Mouse (Mus musculus): ENCODE measurements around the gene D930007J09Rik. TPM values are rescaled to one million over a fixed set of nuclear protein-coding genes. Genes with fewer than 3 reads are reported as not detected.

The D930007J09Rik gene
- polyA plus RNA-seq, 1 experiment = not detected

GRCm38 (mm10) chr13:32834513-32834912 lies 31.9 kb upstream of the D930007J09Rik start:
- TF ChIP-seq FLI1 (IDR thresholded peaks at IDR 0.05; ENCODE audit: low read length) (no peak), GATA1 (IDR thresholded peaks at IDR 0.05; ENCODE audit: borderline replicate concordance, low read length) (no peak)
- peaks cover 96% of the 10 kb centered on the region for H3K4me1 ChIP-seq
- no peak overlapping the region for H3K4me3 ChIP-seq (replicated peaks)

GRCm38 (mm10) chr13:32833237-32833636 lies 30.6 kb upstream of the D930007J09Rik start:
- peaks cover 98% of the 10 kb centered on the region for H3K4me1 ChIP-seq
- H3K27me3 ChIP-seq (replicated peaks) = no peaks in the 10 kb centered on the region
- no peaks in the 10 kb centered on the region for H3K36me3 ChIP-seq (replicated peaks; ENCODE audit: low read length)
- TF ChIP-seq FLI1 (IDR thresholded peaks at IDR 0.05; ENCODE audit: low read length) (no peak), GATA1 (IDR thresholded peaks at IDR 0.05; ENCODE audit: borderline replicate concordance, low read length) (no peak)
- H3K9me3 ChIP-seq = no peaks in the 10 kb centered on the region
- H3K4me3 ChIP-seq (replicated peaks) = peak overlapping the region; percentile 28

More at GRCm38 (mm10) chr13:32834513-32834912, 31.9 kb upstream of the D930007J09Rik start:
- H3K9me3 ChIP-seq = no peaks in the 10 kb centered on the region
- no peaks in the 10 kb centered on the region for H3K36me3 ChIP-seq (replicated peaks; ENCODE audit: low read length)
- H3K27me3 ChIP-seq (replicated peaks) = no peaks in the 10 kb centered on the region

- Histone ChIP-seq H3K9me3 (no peaks in the 10 kb centered on the region), H3K36me3 (replicated peaks; ENCODE audit: low read length) (no peaks in the 10 kb centered on the region), H3K4me3 (replicated peaks) (peak overlapping the region; percentile 72), H3K4me1 (peaks cover 98% of the 10 kb centered on the region), H3K27me3 (replicated peaks) (no peaks in the 10 kb centered on the region)
- TF ChIP-seq FLI1 (IDR thresholded peaks at IDR 0.05; ENCODE audit: low read length) = no peak
- TF ChIP-seq GATA1 (IDR thresholded peaks at IDR 0.05; ENCODE audit: borderline replicate concordance, low read length) = no peak
These were observed 30.1 kb upstream of the D930007J09Rik start for GRCm38 (mm10) chr13:32832776-32833175.

- Histone ChIP-seq H3K27me3 (replicated peaks) (no peaks in the 10 kb centered on the region), H3K36me3 (replicated peaks; ENCODE audit: low read length) (no peaks in the 10 kb centered on the region), H3K4me3 (replicated peaks) (no peak overlapping the region), H3K4me1 (peaks cover 94% of the 10 kb centered on the region), H3K9me3 (no peaks in the 10 kb centered on the region)
- TF ChIP-seq FLI1 (IDR thresholded peaks at IDR 0.05; ENCODE audit: low read length) (no peak), GATA1 (IDR thresholded peaks at IDR 0.05; ENCODE audit: borderline replicate concordance, low read length) (no peak)
These were observed 29.0 kb upstream of the D930007J09Rik start for GRCm38 (mm10) chr13:32831505-32832273.

GRCm38 (mm10) chr13:32828886-32829285 lies 26.2 kb upstream of the D930007J09Rik start:
- peaks cover 3% of the 10 kb centered on the region for H3K36me3 ChIP-seq (replicated peaks; ENCODE audit: low read length)
- no peak overlapping the region for H3K4me3 ChIP-seq (replicated peaks)
- no peaks in the 10 kb centered on the region for H3K27me3 ChIP-seq (replicated peaks)
- peaks cover 73% of the 10 kb centered on the region for H3K4me1 ChIP-seq
- TF ChIP-seq GATA1 (IDR thresholded peaks at IDR 0.05; ENCODE audit: borderline replicate concordance, low read length) = no peak
- no peak for TF ChIP-seq FLI1 (IDR thresholded peaks at IDR 0.05; ENCODE audit: low read length)
- no peaks in the 10 kb centered on the region for H3K9me3 ChIP-seq

- TF ChIP-seq GATA1 (IDR thresholded peaks at IDR 0.05; ENCODE audit: borderline replicate concordance, low read length) (no peak), FLI1 (IDR thresholded peaks at IDR 0.05; ENCODE audit: low read length) (no peak)
- Histone ChIP-seq H3K4me1 (peaks cover 73% of the 10 kb centered on the region), H3K36me3 (replicated peaks; ENCODE audit: low read length) (peaks cover 10% of the 10 kb centered on the region)
These were observed 25.3 kb upstream of the D930007J09Rik start for GRCm38 (mm10) chr13:32827951-32828350.

GRCm38 (mm10) chr13:32827111-32827822 lies 24.6 kb upstream of the D930007J09Rik start:
- Histone ChIP-seq H3K9me3 (no peaks in the 10 kb centered on the region), H3K4me1 (peaks cover 66% of the 10 kb centered on the region), H3K36me3 (replicated peaks; ENCODE audit: low read length) (peaks cover 14% of the 10 kb centered on the region), H3K4me3 (replicated peaks) (no peak overlapping the region), H3K27me3 (replicated peaks) (no peaks in the 10 kb centered on the region)
- TF ChIP-seq GATA1 (IDR thresholded peaks at IDR 0.05; ENCODE audit: borderline replicate concordance, low read length) (no peak), FLI1 (IDR thresholded peaks at IDR 0.05; ENCODE audit: low read length) (no peak)

More at GRCm38 (mm10) chr13:32827951-32828350, 25.3 kb upstream of the D930007J09Rik start:
- H3K9me3 ChIP-seq = no peaks in the 10 kb centered on the region
- no peak overlapping the region for H3K4me3 ChIP-seq (replicated peaks)
- H3K27me3 ChIP-seq (replicated peaks) = no peaks in the 10 kb centered on the region

GRCm38 (mm10) chr13:32825546-32825945 lies 22.9 kb upstream of the D930007J09Rik start:
- H3K4me1 ChIP-seq = peaks cover 53% of the 10 kb centered on the region
- no peaks in the 10 kb centered on the region for H3K9me3 ChIP-seq
- no peak overlapping the region for H3K4me3 ChIP-seq (replicated peaks)
- H3K27me3 ChIP-seq (replicated peaks) = no peaks in the 10 kb centered on the region
- H3K36me3 ChIP-seq (replicated peaks; ENCODE audit: low read length) = peaks cover 31% of the 10 kb centered on the region
- no peak for TF ChIP-seq FLI1 (IDR thresholded peaks at IDR 0.05; ENCODE audit: low read length)
- TF ChIP-seq GATA1 (IDR thresholded peaks at IDR 0.05; ENCODE audit: borderline replicate concordance, low read length) = no peak

- peaks cover 49% of the 10 kb centered on the region for H3K4me1 ChIP-seq
- no peak for TF ChIP-seq GATA1 (IDR thresholded peaks at IDR 0.05; ENCODE audit: borderline replicate concordance, low read length)
- TF ChIP-seq FLI1 (IDR thresholded peaks at IDR 0.05; ENCODE audit: low read length) = no peak
- H3K27me3 ChIP-seq (replicated peaks) = no peaks in the 10 kb centered on the region
- H3K9me3 ChIP-seq = no peaks in the 10 kb centered on the region
- no peak overlapping the region for H3K4me3 ChIP-seq (replicated peaks)
- H3K36me3 ChIP-seq (replicated peaks; ENCODE audit: low read length) = peaks cover 40% of the 10 kb centered on the region
These were observed 22.0 kb upstream of the D930007J09Rik start for GRCm38 (mm10) chr13:32824377-32825330.

Measured in megakaryocyte, embryonic 14.5 days (primary cell).